Mouse (Mus musculus) A20 (cell line): ENCODE measurements around the gene Pzp.
A peak's percentile ranks its signal among the peaks of the same experiment; 100 is the strongest.

Experiments
- DNase-seq: peaks from one replicate; pipeline ENCODE4 v3.0.0-alpha.2; 2011; ENCODE audit warnings: low read depth, low spot score

Pzp gene

DNA sequence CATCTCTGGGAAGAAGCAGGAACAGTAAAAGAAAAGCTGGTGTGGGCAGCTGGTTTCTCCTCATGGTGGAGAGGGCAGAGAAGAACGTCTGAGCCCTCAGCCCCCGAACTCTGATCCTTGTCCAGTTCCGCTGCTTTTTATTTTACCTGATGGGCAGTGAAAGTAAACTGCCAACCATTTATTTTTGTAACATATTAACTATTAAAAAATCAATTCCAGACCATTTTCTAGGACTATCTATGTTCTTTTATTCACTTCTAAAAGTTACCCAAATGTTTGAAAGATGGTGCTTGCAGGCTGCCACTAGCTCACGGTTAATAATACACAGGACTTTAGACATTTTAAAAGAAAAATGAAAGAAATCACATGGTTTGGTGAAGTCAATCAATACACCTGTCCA lies at the start of gene Pzp:
TSS of gene Pzp (minus strand) at position 120 of the 400 bp plus-strand sequence.
- no peak for DNase-seq

DNA sequence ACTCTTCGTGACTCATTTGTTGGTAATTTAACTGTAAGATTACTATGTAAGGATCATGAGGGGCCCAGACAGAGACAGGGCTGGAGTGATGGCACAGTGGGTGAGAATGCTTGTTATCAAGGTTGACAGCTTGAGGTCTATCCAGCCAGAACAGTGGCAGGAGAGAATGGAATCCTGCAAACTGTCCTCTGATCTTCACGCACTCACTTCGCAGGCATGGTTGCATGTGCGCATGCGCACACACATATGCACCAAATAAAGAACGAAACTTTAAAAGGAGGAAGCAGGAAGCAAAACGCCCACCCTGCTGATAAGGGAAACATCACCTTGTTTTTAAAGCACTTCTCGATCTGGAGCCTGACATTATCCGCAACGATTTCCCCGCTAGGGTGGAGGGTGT lies 40.1 kb upstream of the Pzp start:
- peak; percentile 53 for DNase-seq

DNA sequence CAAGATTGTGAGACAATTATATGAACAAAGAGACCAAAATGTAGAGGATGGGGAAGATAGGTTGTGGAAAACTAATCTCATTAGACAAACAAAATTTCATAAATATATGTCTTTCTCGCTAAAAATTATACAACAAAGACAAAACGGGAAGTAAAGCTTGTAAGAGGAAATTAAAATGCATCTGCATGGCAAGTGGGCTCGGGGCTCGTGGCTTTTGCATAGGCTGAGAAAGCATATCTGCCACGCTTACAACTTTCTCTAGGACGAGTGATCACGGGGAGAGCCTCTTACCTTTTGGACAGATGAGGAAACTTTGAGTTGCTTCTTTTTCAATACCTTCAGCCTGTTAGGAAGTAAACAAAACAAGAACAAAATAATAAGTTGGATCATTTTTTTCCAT lies 27.5 kb upstream of the Pzp start:
- peak; percentile 36 for DNase-seq

DNA sequence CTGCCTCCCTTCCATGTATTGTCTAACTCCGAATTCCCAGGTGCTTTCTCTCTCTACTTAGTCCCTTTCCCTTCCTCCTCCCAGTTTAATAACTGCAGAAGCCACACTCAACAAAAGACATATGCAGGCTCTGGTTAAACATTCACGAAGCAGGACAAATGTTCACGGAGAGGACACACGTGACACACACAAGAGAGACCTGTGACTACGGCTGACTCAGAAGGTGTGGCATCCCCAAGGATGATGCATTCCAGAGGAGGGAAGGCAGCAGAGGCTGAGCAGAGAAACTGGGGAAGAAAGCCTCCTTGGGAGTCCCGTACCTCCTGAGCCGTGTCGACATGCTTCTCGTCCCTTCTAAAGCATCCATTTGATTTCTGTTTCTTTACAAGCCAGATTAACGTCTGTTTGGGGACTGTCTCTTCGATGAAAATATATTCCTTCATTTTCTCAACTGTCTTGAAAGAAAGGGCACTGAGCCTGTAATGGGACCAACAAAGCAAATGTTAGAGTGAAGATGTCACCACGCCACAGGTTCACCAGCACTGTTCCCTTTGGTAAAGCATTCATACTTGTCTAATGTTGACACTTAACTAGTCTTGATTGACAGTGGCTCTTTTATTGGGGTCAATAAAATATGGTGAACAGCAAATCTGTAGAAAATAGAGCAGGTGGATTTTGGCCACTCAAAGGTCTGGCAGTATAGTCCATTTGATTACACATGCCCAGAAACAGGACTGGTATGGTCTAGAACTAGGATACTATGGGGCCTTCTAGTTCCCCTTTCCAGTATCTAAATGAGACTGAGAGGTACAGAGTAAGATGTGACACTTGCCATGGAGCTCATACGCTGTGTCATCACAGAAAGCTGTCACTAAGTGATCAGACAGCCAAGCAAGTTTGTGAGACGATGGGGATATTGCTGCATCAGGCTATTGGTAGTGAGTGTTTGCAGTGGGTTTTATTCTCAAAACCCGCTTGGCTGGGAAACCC lies 23.2 kb upstream of the Pzp start:
- DNase-seq: peak; percentile 70

DNA sequence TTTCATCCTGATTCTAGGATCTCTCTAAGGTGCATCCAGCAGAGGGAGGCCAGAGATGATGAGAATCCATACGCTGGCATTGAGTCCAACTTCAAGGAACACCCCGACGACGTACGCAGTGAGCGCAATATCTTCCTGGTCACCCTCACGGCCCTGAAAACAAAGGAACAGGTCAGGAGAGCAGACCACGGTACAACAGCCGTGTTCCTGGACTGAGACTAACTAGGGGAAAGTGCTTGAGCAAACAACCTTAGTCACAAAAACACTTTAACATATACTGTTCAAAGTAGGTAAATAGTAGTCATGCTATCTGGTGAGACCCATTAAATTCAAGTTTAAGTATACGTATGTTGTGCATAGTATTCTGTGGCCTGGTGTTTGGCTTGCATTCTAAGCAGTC lies 22.0 kb upstream of the Pzp start:
- DNase-seq: no peak

DNA sequence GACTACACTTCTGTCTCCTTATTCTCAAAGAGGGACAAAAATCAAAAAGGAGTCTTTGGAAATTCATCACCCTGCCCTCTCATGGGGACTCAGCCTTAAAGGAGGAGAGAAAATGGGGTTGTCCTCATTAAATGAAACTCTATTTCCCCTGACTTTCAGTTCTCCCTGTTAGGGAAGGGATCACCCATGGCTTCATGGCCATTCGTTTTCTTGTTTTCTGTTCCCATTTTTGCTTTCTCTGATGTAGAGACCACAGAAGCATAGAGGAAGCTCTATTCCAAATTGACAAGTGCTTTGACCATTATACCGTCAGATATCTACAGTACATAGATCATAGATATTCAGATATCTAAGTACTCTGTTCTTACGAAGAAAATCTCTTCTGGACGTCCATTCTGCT lies 18.9 kb upstream of the Pzp start:
- DNase-seq: peak; percentile 24

DNA sequence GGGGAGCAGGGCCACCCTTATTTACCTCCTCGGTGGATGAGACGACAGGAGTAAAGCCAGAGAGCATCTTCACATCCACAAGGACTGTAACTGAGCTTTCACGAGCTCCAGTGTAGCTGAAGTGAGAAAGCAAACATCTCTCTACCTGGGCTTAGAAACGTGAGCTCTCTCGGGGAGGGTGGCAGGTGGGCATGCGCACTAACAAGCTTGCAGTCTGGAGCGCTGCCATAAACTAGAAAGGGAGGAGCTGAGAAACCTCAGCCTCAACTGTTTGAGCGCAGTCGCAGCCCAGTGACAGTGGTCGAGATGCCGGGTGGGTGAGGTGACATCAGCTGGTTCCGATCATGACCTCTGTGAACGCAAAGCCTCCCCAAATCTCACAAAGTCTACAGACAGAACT lies 16.7 kb upstream of the Pzp start:
- no peak for DNase-seq

DNA sequence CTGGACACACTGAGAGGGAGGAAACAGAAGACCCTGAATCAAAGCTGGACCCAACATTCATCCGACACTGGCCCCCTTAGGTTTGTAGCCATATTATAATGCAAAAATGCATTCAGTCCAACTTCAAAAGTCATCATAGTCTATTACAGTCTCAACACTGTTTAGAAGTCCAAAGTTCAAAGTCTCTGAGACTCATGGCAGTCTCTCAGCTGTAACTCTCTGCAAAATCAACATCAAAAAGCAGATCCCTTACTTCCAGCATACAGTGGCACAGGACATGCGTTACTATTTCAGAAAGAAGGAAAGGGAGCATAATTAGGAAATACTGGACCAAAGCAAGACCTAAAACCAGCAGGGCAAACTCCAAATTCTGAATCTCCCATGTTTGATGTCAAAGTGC lies 8.7 kb upstream of the Pzp start:
- DNase-seq: no peak

DNA sequence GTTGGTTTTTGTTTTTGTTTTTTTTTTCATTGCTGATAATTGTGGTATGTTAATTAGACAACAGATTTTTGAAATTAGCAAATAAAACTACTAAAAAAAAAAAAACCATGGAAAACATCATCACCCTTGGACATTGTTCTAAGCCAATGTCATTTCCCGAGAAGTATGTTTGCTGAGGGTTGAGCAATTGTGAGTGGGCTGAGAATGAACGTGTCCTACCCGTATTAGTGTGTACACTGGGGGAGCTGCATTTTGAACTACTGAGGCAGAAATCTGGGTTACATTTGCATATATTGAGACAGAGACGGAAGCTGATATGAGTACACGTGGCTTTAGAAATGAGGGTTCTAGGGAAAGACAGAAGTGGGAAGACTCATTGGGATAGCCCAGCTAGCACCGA lies 6.8 kb upstream of the Pzp start:
- no peak for DNase-seq

DNA sequence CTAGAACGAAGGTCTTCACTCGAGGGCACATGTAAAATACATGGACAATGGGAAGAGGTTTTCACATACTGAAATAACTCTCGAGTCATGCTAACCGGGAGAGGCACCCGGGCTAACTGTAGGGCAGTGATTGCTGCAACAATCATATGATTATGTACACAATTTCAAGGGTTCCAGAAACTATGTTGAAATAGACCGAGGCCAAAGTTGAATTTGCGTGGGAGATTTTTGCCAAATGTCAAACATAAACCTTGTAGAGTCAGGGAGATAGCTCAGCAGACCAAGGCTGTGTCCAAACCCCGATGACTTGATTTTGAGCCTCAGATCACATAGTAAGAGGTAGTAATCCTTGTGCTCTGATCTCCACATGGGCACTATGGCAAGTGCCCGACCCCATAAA lies 6.2 kb upstream of the Pzp start:
- no peak for DNase-seq

DNA sequence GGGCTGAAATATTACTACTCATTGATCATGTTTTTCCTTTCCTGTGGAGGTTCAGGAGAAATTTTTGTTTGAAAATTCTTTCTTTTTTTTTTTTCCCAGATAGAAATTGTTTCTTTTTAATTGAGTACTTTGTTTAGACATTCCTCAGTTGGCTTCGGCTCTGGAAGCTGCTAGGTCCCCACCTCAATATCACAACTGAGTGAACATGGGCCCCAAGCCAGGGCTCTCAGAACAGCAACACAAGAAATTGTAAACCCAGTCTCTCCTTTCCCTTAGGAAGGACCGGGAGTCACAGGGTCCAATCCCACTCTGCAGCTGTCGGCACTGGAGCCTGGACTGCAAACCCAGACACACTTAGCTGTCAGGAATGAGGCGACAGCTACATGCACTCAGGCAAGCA lies 2.0 kb upstream of the Pzp start:
- no peak for DNase-seq

DNA sequence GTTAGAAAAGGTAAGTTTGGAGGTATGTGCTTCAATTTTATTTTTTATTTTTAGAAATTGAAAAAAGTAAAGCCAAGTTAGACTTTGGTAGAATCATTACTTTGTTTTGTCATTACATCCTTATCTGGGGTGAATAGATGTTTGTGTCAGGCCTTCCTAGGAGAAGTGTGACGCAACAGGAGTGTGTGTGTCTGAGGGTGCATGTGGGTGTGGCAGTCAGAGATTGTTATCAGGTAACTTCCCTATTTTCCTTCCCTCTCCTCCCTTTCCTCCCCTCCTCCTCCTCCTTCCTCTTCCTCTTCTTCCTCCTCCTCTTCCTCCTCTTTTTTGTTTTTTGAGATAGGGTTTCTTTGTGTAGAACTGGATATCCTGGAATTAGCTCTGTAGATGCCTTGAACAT lies 590 bp upstream of the Pzp start:
- no peak for DNase-seq

DNA sequence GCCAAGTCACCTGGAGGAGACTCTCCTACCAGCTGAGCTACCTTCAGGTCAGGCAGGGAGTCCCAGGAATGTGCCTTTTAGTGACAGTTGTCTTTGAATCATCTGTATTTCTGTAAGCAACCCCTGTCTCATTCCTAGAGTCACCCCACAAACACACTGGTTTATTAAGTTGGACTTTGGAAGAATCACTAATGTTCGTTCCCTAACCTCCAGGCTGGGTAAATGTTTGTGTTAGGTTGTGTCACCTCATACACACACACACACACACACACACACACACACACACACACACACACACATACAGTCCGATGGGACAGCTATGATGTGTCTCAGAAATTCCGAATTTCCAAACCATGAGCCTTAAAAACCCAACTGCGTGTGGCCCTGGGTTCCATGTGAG lies 719 bp downstream of the Pzp start:
- no peak for DNase-seq

DNA sequence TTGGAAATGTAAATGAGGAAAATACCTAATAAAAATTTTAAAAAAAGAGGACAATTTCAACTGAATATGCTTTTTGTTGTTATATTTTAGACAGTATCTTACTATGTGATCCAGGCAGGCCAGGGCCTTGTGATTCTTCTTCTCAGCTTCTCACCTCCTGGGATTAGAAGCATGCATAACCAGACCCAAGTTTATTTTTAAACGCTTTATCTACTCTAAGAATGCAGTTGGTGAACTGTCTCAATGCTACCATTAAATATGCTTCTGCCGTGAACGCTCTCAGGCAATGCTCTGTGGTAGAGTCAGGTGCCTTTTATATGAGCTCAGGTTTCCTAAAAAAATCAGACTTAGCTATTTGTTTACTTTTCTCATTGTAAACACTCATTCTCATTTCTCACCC lies 3.2 kb downstream of the Pzp start:
- DNase-seq: no peak

DNA sequence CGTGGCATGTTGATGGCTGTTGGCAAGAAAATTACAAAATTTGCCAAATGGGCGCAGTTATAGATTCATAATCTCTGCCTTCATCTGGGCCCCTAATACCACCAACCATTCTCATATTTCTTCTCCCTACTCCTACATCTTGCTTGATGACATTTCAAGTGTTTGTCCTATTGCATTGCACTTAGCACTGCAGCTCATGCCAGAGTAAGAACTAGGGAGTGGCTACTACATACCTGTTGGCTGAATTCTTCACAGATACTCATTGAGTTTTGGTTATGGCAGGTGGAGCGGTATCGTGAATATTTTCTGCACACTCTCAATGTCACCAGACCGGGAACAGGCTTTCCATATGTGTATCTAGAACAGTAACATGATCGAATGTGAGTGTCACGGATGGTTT lies 7.4 kb downstream of the Pzp start:
- no peak for DNase-seq

DNA sequence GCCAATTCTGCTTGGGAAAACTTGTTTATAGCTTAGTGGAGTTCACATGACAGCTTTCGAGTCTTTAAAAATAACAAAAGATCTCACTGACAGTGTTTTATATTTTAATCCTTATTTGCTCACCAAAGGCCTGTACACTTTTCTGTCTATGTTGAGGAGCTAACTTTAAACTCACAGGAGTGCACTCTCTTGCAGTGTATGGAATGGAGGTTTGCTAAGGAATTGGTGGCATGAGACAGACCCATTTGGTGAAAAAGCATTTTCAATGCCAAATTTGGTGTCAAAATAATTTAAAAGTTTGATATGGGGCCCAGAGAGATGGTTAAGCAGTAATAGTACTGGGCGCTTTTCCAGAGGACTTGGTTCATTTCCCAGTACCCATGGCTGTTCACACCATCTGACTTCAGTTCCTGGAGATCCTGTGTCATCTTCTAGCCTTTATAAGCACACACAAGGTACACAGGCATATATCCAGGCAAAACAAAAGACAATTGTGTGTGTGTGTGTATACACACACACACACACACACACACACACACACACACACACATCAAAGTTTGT lies 20.8 kb downstream of the Pzp start:
- DNase-seq: no peak

DNA sequence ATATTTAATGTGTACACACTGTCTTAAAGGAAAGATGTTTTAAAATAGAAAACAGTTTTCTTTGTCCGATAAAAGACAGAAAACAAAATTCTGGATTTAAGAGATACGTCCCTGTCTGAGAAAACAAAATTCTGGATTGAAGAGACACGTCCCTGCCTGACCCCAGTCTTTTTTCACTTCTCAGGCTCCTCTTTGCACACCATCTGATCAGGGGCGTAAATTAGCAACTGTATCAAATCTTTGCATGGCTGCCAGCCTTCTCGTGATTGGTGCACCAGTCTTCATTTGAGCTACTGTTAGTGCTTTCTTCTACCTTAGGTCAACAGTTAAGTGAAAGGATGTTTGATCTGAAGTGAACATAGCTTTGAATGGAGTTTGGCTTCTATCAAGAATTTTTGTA lies 21.8 kb downstream of the Pzp start:
- no peak for DNase-seq

DNA sequence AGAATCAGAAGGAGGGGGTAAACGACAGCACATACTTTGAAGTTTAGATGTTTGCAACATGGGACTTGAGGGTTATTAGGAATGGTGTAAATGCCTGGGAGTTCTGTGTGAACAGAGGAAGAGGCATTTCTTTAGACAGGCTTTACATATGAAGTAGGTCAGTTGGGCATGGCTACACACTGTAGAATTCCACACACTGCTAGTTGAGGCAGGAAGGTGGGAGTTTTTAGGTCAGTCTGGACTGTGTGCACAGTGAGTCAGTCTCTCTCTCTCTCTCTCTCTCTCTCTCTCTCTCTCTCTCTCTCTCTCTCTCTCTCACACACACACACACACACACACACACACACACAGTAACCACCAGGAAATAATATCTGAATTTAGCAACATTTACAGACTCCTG lies 31.2 kb downstream of the Pzp start:
- no peak for DNase-seq

DNA sequence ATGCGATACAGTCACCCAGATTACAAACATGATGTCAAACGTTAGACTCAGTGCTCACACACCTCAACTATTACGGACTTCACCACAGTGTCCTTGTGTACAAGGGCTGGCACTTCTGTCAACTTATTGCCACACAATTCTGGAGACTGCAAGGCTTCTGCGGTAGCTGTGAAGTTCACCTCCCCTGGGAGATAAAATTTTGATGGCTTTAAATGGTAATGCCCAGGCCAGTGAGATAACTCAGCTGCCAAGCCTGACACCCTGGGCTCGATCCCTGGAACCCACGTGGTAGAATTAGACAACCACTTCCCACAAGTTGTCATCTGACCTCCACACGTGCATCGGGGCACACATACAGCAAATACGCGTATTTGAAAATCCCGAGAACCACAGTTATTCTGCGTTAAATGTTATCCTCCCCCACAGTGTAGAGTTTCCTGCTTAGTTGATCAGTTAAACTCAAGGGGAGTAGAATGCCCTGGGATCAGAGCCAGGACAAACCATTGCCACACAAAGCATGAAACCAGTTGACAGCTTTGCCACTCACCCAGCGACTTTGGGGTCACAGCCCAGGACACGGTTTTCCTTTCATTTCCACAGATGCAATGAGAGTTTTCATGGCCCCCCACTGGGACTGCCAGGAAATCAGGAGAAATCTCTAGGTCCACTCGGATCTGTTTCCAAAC lies 31.7 kb downstream of the Pzp start:
- DNase-seq: no peak

DNA sequence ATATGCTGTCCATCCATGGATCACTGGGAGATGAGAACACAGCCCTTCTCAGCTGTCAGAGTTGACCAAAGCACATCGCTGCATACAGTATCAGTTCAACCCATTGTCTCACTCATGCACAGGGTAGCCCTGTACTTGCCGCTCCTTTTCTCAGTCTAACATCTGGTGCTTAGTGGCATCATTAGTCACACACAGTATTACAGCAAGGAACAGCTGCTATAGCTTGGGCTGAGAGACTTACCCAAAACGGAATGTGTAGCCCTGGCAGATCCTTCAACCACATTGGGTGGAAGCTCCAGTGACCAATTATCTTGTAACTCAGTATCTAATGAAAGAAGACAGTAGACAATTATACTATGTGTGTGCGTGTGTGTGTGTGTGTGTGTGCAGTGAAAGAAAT lies 34.6 kb downstream of the Pzp start:
- DNase-seq: no peak

DNA sequence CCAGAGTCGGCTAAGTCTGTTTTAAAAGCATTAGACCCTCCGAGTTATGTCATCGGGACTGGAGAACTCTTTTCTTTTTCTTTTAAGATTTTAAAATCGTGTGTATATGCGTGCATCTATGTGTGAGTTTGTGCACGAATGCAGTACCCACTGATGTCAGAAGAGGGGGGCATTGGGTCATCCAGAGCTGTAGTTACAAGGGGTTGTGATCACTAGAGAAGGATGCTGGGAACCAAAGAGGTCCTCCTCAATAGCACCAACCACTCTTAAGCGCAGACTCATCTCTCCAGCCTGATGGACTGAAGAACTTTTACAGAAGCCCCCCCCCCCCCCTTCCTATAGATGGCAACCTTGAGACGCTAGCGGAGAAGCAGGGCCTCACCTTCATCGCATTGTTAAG lies 36.4 kb downstream of the Pzp start:
- DNase-seq: no peak

DNA sequence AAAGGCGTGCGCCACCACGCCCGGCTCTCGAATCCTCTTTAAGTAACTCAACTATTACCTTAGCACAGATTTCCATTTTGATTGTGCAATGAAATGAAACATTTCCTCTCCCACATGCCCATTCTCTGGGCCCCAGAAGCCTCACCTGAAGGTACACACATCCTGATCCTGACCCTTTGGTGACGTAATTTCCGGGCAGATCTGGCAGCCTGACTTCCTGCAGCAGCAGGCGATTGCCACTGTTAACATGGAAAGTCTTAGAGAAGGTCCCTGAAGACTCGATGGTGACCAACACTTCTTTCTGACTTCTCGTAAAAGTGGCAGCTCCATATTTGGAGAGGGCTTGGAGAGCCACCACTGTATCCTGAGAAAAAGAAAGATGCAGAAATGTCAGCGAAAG lies 38.8 kb downstream of the Pzp start:
- DNase-seq: no peak
